Mouse (Mus musculus): ENCODE measurements around the gene Nodal.

- TF ChIP-seq CTCF (IDR thresholded peaks at IDR 0.05; ENCODE audit: low read depth, low read length) (no peak), POLR2A (IDR thresholded peaks at IDR 0.05; ENCODE audit: extremely low read depth, insufficient read depth, low read length) (no peak)
Observed at GRCm38 (mm10) chr10:61374076-61374475, 43.7 kb upstream of the Nodal start.

Data from liver, adult 2 months (tissue).